ENCODE assay signal across 8 mouse cellular contexts in genomic region chr12:111406622-111407021, GRCm38 (mm10). TPM values are rescaled to one million over a fixed set of nuclear protein-coding genes. Genes with fewer than 3 reads are reported as not detected.
A peak's percentile ranks its signal among the peaks of the same experiment; 100 is the strongest.
DNase-seq lines count a peak whose midpoint lies in the region; ATAC-seq and TF ChIP-seq lines count a peak whose summit lies in the region.
"Had no signal": no experiment of that assay in that cellular context is flagged by ENCODE, and none has a peak within 500 bp of the region (broad histone marks: within the 10 kb centered on the region; RNA-seq: fewer than 3 reads in every experiment).

TSS of gene Lbhd2 (plus strand) at chr12:111406809.

- peaks cover 45% of the 10 kb centered on the region for H3K27me3 ChIP-seq in lung, embryonic 15.5 days
- H3K27me3 ChIP-seq in forebrain, embryonic 11.5 days (ENCODE audit: control insufficient read depth, insufficient read depth, low read length), result peaks cover 19% of the 10 kb centered on the region
- H3K27me3 ChIP-seq in neural tube, embryonic 13.5 days, result peaks cover 68% of the 10 kb centered on the region

- H3K9ac ChIP-seq in lung, embryonic 15.5 days, result no peak within 1 kb of the TSS
- no peak within 1 kb of the TSS for H3K9ac ChIP-seq in forebrain, embryonic 11.5 days (ENCODE audit: low read length)
- H3K9ac ChIP-seq in neural tube, embryonic 13.5 days, result no peak within 1 kb of the TSS; the same call in 1 of the 2 replicates

- no peak for DNase-seq in lung, adult 2 months
- no peak for DNase-seq in forebrain, embryonic 11.5 days (ENCODE audit: low spot score)
- DNase-seq in induced T-regulatory cell, adult 2 months (ENCODE audit: low read depth), result peak; percentile 17
- no peak for DNase-seq in gastrocnemius, adult 2 months

- no peak for TF ChIP-seq CTCF in lung, adult 2 months (IDR thresholded peaks at IDR 0.05; ENCODE audit: insufficient read depth, low read length)
- TF ChIP-seq CTCF in gastrocnemius, adult 2 months (IDR thresholded peaks at IDR 0.05), result no peak

- peak within 1 kb of the TSS; percentile 43 for H3K4me2 ChIP-seq in lung, embryonic 15.5 days
- H3K4me2 ChIP-seq in forebrain, embryonic 11.5 days (ENCODE audit: low read depth, low read length, severe bottlenecking), result 0 out of 2 replicates have a peak within 1 kb of the TSS, but pooled peaks have one; percentile 24
- H3K4me2 ChIP-seq in neural tube, embryonic 13.5 days, result peak within 1 kb of the TSS; percentile 38

- no peaks in the 10 kb centered on the region for H3K9me3 ChIP-seq in lung, embryonic 15.5 days
- H3K9me3 ChIP-seq in forebrain, embryonic 11.5 days (ENCODE audit: control insufficient read depth, low read length), result no peaks in the 10 kb centered on the region
- no peaks in the 10 kb centered on the region for H3K9me3 ChIP-seq in neural tube, embryonic 13.5 days

- 1% methylated on average over 23 of the region's 24 CpGs for WGBS in lung, embryonic 15.5 days
- WGBS in lung, adult 2 months, result 6% methylated on average over 24 of the region's 24 CpGs
- 3% methylated on average over 24 of the region's 24 CpGs for WGBS in forebrain, embryonic 11.5 days
- WGBS in neural tube, embryonic 13.5 days, result 2% methylated on average over 24 of the region's 24 CpGs

- TF ChIP-seq POLR2A in lung, adult 2 months (IDR thresholded peaks at IDR 0.05; ENCODE audit: borderline replicate concordance, extremely low read depth, low read depth, low read length), result no peak

- no peaks in the 10 kb centered on the region for H3K36me3 ChIP-seq in lung, embryonic 15.5 days
- H3K36me3 ChIP-seq in forebrain, embryonic 11.5 days (ENCODE audit: control insufficient read depth, insufficient read depth, low read length), result no peaks in the 10 kb centered on the region
- no peaks in the 10 kb centered on the region for H3K36me3 ChIP-seq in neural tube, embryonic 13.5 days

- peaks cover 12% of the 10 kb centered on the region for H3K4me1 ChIP-seq in lung, embryonic 15.5 days
- H3K4me1 ChIP-seq in lung, adult 2 months (ENCODE audit: control insufficient read depth, insufficient read depth, low read length), result no peaks in the 10 kb centered on the region
- H3K4me1 ChIP-seq in forebrain, embryonic 11.5 days (replicated peaks; ENCODE audit: control insufficient read depth, insufficient read depth, low read length), result no peaks in the 10 kb centered on the region; the same call in 1 of the 2 replicates
- peaks cover 19% of the 10 kb centered on the region for H3K4me1 ChIP-seq in neural tube, embryonic 13.5 days (replicated peaks)

- H3K27ac ChIP-seq in lung, embryonic 15.5 days, result no peak within 1 kb of the TSS
- no peak within 1 kb of the TSS for H3K27ac ChIP-seq in forebrain, embryonic 11.5 days (ENCODE audit: low read depth, low read length)
- no peak within 1 kb of the TSS for H3K27ac ChIP-seq in neural tube, embryonic 13.5 days (replicated peaks)
- no peak within 1 kb of the TSS for H3K27ac ChIP-seq in gastrocnemius, adult 2 months

- peak within 1 kb of the TSS; percentile 7; the same call in 1 of the 2 replicates for H3K4me3 ChIP-seq in lung, embryonic 15.5 days
- H3K4me3 ChIP-seq in lung, adult 2 months (replicated peaks; ENCODE audit: extremely low read depth, low read depth, low read length), result no peak within 1 kb of the TSS
- no peak within 1 kb of the TSS for H3K4me3 ChIP-seq in forebrain, embryonic 11.5 days (ENCODE audit: low read depth, low read length)
- 0 out of 2 replicates have a peak within 1 kb of the TSS, but pooled peaks have one; percentile 8 for H3K4me3 ChIP-seq in neural tube, embryonic 13.5 days
- H3K4me3 ChIP-seq in gastrocnemius, adult 2 months, result no peak within 1 kb of the TSS

- intact Hi-C loops in gastrocnemius, adult 2 months (cut with DNase I), result no loop called here

- no peak for ATAC-seq in lung, embryonic 15.5 days (ENCODE audit: borderline replicate concordance, extremely low read depth, low FRiP score, low TSS enrichment)
- ATAC-seq in forebrain, embryonic 11.5 days (replicated peaks; ENCODE audit: low FRiP score), result no peak
- ATAC-seq in neural tube, embryonic 13.5 days (ENCODE audit: low read depth), result no peak
- ATAC-seq in erythroblast, adult 5-6 weeks (replicated peaks; ENCODE audit: low FRiP score, poor library complexity, severe bottlenecking), result no peak

RNA-seq across cellular contexts. Expression of gene Lbhd2, which starts in this region (rescaled TPM):
- 0.50 and 0.93 TPM in 2 replicates for polyA plus RNA-seq in lung, embryonic 15.5 days (2015; fragmentation: Nextera tagmentation; extraction: Ambion mirVana)
- polyA plus RNA-seq in lung, adult 2 months (2012; rRNA removed), result not detected in 2 replicates
- not detected in 2 replicates for polyA plus RNA-seq in forebrain, embryonic 11.5 days (2014; fragmentation: Nextera tagmentation; extraction: Ambion mirVana)
- 1.4 TPM in 1 of 2 replicates, not detected in the other for polyA plus RNA-seq in neural tube, embryonic 13.5 days (2015; fragmentation: Nextera tagmentation; extraction: Ambion mirVana)
- total RNA-seq in erythroblast, adult 5-6 weeks (2015; ENCODE audit: low replicate concordance), result not detected in 2 replicates
- not detected in 2 replicates for total RNA-seq in erythroblast, adult 5-6 weeks (2017; ENCODE audit: low replicate concordance)
- total RNA-seq in gastrocnemius, adult 2 months (2021), result not detected
- total RNA-seq: liver, adult 2 months had no signal
- polyA plus RNA-seq: liver, adult 2 months had no signal

Comparison
In these comparisons a context has a peak if more than half of its experiments do, and no peak if none do; other contexts are left out.
1. H3K4me3 ChIP-seq: peak in lung, embryonic 15.5 days (single experiment) and neural tube, embryonic 13.5 days (single experiment); none in lung, adult 2 months (single experiment), forebrain, embryonic 11.5 days (single experiment) and gastrocnemius, adult 2 months (single experiment).
2. Peak in every context shown above with its lines, with median percentiles within 50 percentile points of each other: H3K4me2 ChIP-seq.